Mouse (Mus musculus) activated CD4-positive, CD25-positive, alpha-beta regulatory T cell, adult 4 months (primary cell): ENCODE data around the gene Ccdc169. TPM values are rescaled to one million over a fixed set of nuclear protein-coding genes. Genes with fewer than 3 reads are reported as not detected.

ENCODE experiments used
- ATAC-seq: one replicate; pipeline ENCODE4 v1.8.0; 2017
- polyA plus RNA-seq, 2 experiments: library from polyadenylated mRNA; unstranded; fragments of 100-300 nt; shearing (Covaris generic); gene quantifications; one replicate each; pipeline ENCODE4 v1.2.1; 2017

Gene Ccdc169
- polyA plus RNA-seq, 2 experiments from 2014 or later: not detected

DNA sequence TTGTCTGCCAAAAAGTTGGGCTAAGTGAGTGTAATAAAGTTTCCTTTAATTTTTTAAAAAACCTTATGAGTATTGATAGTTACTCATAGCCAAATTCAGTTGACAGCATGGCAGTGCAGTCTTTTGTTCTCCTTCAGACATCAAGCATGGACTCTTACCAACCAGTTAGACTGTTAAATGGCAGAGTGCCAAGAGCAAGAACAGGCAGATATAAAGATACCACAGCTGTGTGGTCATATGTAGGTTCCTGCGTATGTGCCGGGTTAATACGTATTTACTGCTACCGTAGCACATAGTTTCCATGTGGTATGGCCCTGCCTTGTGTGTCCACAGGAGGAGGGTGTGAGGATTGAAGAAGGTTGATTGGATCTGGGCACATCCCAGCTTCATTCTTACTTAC is 14.1 kb upstream of the Ccdc169 start:
- no peak for ATAC-seq

DNA sequence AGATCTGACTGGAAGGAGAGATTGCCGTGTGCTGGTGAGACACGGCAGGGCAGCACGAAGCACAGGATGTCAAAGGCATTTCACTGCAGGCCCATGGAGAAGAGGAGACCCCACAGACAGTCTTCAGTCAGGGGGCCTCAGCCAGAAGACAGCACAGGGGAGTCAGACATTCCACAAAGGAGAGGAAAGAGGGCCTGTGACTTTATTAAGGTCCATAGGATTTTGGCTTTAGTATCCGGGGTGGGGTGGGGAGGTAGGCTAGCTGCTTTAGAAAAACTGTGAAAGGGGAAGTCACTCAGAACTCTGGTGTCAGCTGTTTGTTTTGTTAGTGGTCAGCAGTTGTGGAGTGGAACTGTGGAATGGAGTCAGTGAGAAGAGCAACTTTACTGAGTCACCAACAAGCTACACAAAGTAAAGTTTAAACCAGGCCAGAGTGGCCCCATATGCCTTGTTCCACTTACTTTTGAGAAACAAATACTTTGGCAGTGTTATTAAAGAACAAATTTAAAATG is 7.9 kb upstream of the Ccdc169 start:
- ATAC-seq: no peak

DNA sequence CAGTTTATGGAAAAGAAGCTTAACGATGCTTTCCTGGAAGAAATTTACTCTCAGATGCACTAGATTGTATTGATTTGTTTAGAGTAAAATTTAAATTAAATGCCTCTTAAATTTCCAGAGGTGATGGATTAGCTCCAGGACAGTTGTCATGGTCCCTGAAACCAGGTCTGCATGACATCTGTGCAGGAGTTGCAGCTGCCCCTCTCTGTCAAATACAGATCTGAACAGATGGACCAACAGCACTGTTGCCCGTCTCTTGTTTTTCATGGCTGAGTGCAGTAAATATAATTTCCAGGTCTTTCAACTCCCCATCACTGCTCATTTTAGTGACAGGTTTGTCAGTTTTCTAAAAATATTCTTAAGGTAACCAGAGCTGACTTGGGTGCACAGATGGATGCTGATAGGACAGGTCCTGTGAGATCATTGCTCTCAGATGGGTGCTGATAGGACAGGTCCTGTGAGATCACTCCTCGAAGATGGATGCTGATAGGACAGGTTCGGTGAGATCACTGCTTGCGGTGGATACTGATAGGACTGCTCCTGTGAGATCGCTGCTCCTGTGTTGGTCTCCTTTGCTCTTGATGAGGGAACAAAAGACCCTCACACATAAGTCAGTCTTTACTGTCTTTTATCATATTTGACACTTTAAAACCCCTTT is 5.4 kb upstream of the Ccdc169 start:
- no peak for ATAC-seq

DNA sequence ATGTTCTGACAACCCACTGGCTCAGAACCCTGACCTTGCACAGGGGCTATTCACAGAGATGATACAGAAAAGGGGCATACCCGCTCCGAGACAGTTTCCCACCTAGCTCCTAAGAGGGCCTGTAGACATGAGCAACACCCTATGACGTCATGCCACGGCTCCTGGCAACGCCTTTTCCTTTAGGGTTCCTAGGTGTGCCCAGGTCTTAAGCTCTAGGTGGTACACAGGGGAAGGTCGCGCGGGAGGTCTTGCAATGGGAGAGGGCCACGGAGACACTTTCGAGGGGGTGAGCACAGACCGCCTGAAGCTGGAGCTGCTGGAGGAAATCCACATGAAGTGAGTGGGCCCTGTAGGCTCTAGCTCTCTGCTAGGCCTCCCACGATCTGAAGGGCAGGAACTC is 2.7 kb downstream of the Ccdc169 start:
- no peak for ATAC-seq

DNA sequence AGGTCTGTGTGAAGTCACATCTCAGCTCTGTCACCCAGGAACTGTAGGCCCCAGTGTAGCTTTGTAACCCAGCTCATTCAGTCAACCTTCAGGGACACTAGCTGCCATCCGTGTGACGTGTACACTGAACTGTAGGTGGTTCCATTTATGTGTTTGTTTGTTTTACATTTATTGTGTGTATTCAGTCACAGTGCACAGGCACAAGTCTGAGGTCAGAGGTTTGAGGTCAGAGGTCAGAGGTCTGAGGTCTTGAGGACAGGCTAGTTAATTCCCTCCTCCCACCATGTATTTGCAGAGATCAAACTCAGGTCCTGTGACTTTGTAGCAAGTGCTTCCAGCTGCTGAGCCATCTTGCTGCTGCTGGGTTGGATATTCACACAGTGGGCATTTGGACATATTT is 4.3 kb downstream of the Ccdc169 start:
- ATAC-seq: no peak

DNA sequence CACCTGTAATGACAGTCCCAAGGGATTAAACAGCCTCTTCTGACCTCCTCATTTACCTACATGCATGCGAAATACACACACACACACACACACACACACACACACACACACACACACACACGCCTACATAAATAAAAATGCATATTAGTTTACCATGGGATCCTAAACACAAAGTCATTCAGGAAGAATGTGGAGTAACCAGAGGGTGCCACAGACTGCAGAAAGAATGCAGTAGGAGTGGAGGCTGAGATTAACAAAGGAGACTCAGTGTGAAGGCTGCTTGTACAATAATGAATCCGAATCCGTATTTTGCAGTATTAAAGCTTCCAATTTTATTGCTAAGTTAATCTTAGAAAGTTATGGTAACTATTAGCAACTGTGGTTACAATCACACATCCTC is 7.8 kb downstream of the Ccdc169 start:
- no peak for ATAC-seq

DNA sequence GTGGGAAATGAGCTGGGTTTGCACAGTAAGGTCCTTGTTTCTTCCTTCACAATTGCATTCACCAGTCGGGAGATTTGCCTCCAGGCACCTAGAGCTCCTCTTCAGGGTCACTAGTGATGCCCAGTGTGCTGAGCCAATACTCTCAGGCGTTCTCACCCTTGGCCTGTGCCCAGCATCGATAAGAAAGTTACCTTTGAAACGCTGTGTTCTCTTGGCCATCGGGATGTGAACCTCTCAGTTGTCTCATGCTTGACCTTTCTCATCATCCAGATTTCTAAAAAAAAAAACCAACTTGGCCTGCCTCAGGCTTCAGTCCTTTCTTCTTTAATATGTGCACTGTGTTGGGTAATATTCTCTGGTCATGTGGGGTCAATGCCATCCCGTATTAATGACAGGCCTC is 9.3 kb downstream of the Ccdc169 start:
- ATAC-seq: no peak

DNA sequence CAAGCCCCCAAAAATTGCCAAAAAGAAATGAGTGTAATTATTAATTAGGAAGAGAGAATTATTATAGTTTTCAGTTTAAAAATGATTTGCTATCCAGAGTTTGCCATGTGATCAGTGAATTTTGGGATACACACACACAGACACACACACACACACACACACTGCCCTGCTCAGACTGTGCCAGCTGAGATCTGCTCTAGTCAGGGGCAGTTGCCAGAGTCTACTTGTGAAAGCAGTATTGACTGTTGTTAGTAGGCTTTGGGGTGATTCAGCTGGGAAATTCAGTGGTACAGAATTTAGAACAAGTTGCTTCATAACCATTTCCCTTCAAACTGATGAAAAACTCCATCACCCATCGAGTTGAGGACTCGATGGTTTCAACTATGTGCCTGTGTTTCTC is 10.0 kb downstream of the Ccdc169 start:
- ATAC-seq: no peak

DNA sequence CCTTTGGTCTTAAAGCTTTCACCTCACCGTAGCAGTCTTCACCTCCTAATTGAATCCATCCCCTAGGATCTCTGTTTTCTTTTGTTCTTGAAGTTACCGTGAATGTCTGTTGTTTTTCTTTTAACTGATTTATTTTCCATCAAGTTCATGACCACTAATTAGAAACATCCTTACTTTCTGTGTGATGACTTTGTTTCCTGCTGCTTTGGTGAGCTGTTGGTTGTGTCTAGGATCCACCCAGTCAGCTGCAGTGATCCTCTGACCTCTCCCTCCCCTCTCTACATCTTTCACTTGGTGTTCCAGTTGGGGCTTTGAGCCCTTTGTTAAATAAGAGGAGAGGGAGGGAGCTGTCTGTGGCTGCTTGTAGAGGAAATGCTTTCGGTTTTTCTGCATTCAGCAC is 11.0 kb downstream of the Ccdc169 start:
- no peak for ATAC-seq

DNA sequence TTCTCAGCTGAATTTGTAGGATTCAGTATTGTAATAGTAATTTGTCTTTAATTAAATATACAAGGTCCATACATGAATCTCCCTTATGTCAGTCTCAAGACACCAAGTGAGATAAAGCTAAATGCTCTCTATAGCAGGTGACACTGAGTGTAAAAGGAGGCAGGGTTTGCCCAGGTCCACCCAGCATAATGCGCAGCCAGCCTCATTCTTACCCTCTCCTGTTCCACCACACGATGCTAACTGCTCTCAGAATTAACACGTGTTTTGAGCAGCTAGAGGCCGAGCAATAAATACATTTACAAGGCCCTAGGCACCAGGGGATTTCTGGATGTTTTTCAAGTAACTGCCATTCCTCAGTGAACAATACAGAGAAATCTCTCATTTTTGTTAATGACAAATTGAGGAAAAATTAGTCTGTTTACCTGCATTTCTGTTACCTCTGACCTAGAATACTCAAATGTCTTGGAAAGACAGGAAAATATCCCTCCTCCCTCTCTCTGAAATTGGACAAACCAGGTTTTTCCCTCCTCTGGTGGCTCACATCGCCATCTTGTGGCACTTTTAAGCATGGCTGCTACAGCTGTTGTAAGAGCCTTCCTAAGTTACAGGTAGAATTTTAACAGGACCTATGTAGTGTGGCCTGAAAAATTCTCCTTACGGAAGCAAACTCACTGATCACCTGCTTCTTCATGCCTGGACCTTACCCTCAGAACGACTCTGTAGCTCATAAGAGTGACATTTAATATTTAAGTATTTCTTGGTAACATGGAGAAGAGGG is 14.7 kb downstream of the Ccdc169 start:
- ATAC-seq: no peak

DNA sequence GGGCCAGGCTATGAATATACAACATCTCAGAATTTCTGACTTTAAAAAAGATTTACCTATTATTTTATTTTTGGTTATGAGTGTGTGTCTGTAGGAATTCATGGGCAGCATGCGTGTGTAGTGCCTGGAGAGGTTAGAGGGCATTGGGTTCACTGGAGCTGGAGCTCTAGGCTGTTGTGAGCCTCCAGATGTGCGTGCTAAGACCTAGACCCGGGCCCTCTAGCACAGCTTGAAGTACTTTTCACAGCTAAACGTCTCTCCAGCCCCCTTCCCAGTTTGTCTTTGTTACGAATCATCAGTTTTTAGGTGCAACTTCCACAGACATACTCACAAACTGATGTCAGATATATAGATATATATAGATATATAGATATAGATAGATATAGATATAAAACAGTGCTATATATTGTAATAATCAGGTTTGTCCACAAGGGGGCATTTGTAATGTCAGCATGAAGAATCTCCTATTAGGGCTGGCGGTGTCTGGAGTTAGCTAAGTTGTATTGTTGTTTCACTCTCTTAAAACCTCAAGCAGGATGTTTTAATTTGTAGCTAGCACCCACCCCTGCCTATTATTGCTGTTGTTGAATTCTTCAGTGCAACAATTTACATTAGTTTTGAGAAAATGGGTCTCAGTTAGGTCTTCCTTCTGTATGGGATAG is 15.7 kb downstream of the Ccdc169 start:
- ATAC-seq: peak; percentile 60

DNA sequence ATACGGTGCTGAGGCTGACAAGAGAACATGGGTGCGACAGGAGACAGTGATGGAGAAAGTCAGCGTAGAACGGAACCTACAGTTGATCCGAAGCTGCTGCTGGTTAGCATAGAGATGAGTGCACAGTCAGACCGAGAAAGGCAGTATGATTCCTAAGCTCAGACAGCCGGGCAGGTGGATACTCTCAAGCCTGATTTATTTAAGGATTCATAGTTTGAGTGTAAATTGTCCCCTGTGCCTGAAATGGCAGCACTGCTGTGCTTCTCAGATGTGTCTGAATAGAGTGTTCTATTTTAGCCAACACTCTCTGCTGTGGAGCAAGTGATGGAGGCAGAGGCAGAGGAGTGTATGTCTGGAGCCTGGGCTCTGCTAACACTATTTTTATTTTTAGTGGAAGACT is 17.0 kb downstream of the Ccdc169 start:
- no peak for ATAC-seq

DNA sequence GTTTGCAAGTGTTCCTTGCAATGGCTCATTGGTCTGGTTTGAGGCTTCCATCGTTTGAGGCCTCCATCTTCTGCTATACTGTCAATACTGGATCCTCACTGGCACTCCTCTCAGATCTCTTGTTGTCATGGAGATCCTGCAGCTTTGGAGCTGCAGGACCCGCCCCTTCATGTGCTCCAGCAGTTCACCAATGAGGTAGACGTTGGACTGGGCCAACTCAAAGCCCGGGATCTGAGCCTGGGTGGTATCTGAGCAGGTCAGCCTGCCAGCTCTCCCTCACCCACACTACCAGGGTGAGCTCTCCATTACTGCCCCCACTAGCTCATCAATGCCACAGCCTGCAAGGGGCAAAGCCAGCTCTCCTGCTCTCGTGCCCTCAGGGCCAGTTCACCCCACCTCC is 20.3 kb downstream of the Ccdc169 start:
- ATAC-seq: no peak

DNA sequence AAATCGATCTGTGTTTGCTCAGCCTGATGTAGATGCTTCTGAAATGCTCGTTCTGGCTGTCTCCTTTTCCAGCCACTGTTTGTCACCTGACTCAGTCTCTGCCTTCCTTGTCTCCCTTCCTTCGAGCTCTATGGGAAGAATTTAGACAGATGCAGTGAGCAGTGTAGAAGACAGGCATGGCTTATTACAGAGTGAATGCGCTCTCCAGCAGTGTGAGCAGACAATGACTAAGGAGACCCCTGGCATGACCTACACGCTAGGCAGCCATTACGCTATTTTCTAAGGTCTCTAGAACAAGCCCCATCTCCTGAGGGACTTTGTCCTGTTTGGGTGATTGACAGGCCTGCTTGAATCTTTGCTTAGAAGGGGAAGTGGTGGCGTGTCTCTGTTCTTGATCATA is 24.0 kb downstream of the Ccdc169 start:
- no peak for ATAC-seq

DNA sequence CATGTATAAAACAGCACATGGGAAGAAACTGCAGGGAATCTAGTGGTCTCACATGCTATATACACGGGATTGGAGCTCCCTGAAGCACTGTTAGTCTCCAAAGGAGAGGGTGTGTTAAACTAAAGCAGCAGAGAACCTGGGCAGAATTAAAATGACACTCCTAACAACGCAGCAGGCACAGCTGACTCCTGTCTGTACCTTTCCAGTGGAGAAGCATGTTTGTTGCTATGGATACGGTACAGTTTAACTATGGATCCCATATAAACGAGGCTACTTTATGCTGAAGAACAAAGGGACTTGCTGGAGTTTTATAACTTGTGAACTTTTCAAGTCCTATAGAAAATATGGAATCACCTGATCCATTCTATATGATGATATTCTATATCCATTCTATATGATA is 26.4 kb downstream of the Ccdc169 start:
- no peak for ATAC-seq

DNA sequence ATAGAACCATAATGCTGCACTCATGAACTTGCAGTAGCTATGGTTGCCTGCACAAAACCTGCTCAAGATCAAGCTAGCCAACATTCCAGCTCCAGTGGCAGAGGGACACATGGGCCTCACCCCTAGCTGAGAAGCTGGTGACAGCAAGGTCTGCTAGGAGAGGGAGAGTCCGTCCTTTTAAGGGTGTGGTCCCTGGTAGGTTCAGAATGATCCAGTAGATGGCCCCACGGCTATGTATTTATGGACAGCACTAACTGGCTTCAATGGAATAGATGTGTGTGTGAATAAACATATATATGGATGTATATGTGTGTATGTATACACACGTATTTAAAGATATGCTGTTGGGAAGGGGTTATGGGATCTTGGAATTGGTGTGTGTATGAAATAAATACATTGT is 35.3 kb downstream of the Ccdc169 start:
- ATAC-seq: no peak

DNA sequence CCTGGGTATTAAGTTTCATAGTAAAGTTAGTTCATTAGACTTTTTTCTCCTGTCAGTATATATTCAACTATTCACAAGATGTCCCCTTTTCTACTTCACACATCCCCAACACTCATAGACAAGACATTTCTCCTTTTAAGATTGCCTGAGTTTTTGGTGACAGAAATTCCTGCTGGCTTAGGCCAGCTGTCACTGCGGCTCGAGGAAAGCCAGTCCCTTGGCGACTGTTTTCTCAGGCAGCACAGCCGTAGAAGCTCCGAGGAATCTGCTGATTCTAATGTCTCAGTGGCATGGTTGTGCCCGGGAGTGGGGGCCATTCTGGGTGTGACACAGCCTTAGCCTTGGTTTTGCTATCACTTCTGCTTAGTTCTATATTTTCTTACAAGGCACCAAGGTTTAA is 40.1 kb downstream of the Ccdc169 start:
- ATAC-seq: no peak

DNA sequence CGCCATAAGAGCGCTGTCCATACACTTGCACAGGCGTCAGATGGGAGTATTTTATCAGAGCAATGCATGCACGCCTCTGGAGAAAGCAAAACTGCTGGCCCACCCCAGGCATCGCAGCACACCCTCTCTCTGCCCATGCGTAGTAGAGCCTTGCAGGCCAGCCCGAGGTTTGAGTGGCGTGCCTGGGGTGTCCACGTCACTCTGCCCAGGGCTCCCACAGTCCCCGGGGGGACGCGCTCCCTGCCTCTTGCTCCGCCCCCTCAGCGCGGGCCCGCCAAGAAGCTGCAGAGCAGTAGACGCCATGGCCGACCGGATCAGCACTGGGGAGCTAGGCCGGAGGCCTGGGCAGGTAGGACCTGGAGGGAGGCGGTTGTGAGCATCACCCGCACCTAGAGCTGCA is 44.6 kb downstream of the Ccdc169 start, which contains the start of gene Sohlh2:
TSS of gene Sohlh2 (plus strand) at position 263 of the 400 bp plus-strand sequence.
- ATAC-seq: no peak

DNA sequence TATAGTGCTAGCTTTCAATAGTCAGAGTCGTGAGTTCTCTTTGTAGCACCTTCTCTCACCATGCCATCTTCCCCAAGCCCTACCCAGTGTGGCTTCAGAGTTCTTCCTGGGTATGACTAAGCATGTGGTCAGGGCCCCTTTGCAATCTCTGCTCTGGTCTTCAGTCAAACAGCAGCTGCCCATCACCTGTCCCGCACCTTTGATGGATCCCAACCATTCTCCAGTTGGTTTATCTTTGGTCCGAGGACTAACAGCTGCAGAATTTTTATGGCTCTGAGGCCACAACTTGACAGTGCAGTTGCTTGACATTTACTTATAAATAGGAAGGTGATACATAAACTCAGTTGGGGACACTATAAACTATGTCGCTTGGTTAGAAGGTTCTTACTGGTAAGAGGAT is 54.5 kb downstream of the Ccdc169 start:
- no peak for ATAC-seq

DNA sequence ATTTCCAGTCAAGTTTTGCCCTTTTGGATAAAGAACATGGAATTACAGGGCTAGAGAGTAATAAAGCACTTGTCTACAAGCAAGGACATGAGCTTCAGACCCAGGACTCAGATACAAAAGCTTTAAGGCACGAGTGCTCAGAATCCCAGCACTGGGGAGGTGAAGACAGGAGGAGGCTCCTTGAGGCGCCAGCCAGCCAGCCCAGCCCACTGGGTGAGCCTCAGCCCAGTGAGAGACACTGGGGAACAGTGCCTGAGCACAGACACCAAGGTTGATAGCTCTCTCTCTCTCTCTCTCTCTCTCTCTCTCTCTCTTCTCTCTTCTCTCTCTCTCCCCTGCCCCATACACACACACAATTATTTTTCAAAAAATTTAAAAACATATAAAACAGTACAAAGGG is 56.2 kb downstream of the Ccdc169 start:
- ATAC-seq: no peak

DNA sequence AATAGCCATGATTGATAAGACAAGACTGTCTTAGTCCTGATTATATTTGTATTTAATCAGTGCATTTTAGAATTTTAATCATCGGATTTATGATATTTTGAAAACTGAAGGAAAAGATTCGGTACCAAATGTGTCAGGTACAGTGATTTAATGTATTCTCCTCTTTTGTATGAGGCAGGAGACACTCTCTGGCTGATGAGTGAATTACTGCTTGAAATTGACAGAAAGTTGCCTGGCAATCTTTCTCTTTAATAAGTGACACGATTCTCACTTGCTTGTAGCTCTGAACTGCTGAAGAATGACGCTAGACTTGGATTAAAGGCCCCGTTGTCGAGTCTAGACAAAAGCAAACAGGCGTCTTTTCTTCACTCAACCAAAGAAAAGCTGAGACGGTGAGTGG is 57.7 kb downstream of the Ccdc169 start:
- no peak for ATAC-seq

DNA sequence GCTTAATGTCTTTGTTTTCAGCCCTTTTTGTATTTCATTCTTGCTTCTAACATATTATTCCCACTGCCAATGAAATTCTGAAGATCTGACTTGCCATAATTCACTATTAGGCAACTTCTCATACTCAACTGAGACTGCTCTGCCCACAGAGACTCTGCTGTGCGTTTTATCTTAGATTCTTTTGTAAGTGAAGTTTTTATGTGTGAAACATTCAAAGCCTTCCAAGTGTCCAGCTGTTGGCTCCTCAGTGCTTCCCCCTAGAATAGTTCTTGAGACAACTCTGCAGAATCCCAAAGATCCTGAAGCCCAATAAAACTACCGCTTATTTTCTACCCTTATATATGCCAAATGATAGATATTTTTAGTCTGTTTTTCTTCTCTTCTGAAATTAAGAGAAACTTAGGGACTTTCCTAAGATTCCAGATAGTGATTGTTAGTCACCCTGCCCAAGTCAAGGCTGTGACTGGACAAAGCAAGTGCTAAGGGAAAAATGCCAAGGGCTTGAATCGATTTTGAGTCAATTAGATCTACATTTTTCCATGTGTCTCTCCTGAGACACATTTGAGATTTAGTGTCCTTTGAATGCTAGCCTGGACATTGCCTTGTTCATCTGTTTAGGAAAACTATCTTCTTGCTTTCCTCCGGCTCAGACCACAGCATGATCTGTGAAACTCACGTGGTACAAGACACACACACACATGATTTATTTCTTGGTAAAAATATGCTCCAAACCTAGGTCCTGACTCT is 58.6 kb downstream of the Ccdc169 start:
- ATAC-seq: no peak

DNA sequence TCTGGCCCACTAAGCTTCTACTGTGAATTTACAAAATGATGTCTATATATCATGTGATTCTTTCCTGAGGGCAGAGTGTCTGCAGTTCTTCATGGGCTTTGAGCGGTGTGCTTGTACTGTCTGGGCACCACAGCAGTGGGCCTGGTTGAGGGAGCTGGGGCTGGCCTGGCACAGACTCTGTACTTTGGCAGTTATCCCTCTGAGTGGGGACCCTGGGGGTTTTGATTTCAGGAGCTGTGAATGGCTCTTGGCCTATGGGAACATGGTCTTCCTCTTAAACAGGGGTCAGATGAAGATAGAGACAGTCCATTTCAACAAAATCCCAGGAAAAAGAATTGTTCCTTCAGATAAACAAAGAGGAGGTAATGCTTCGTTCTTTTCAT is 59.2 kb downstream of the Ccdc169 start:
- ATAC-seq: no peak
